Mouse (Mus musculus) heart, postnatal 0 days (tissue): Measurements from ENCODE around the gene Arpc5l. TPM values are rescaled to one million over a fixed set of nuclear protein-coding genes. Genes with fewer than 3 reads are reported as not detected.

Experiments
- ATAC-seq: fragments of 200-750 bp; cut with Nextera tagmentation; 2 replicates; pipeline ENCODE4 v1.8.0; 2017; ENCODE audit warnings: low read depth, moderate number of reproducible peaks, moderate library complexity; ENCODE audit not compliant: insufficient read depth
- DNase-seq: peaks from one replicate; pipeline ENCODE4 v3.0.0-alpha.2; 2016; ENCODE audit warnings: low spot score
- H3K27ac ChIP-seq: fragments of 300-500 bp; sonication (generic); 2 replicates; pipeline ENCODE4 v1.5.1; 2014; ENCODE audit warnings: low read depth, mild to moderate bottlenecking
- H3K27me3 ChIP-seq: fragments of 300-500 bp; sonication (generic); 2 replicates; pipeline ENCODE4 v1.6.1; 2014; ENCODE audit warnings: low read length, mixed read lengths; ENCODE audit not compliant: control insufficient read depth, insufficient read depth
- H3K36me3 ChIP-seq: fragments of 300-500 bp; sonication (generic); replicated peaks from 2 replicates; pipeline ENCODE4 v1.6.1; 2014; ENCODE audit warnings: low read length, mixed read lengths; ENCODE audit not compliant: control insufficient read depth, insufficient read depth
- H3K4me1 ChIP-seq: fragments of 300-500 bp; sonication (generic); 2 replicates; pipeline ENCODE4 v1.6.1; 2014; ENCODE audit warnings: antibody characterized with exemption; ENCODE audit not compliant: control insufficient read depth, insufficient read depth
- H3K4me2 ChIP-seq: fragments of 300-500 bp; sonication (generic); 2 replicates; pipeline ENCODE4 v1.6.1; 2014; ENCODE audit warnings: low read depth, mild to moderate bottlenecking, low read length, moderate library complexity
- H3K4me3 ChIP-seq: fragments of 300-500 bp; sonication (generic); 2 replicates; pipeline ENCODE4 v1.5.1; 2014; ENCODE audit warnings: low read depth, low read length
- H3K9ac ChIP-seq: fragments of 300-500 bp; sonication (generic); replicated peaks from 2 replicates; pipeline ENCODE4 v1.6.1; 2014; ENCODE audit warnings: low read depth, low read length, mixed read lengths
- H3K9me3 ChIP-seq: fragments of 300-500 bp; sonication (generic); replicated peaks from 2 replicates; pipeline ENCODE4 v1.6.1; 2016; ENCODE audit warnings: low read length; ENCODE audit not compliant: control insufficient read depth
- CTCF ChIP-seq: IDR thresholded peaks from 2 replicates; pipeline ENCODE4 v1.5.1; 2016; ENCODE audit warnings: antibody characterized with exemption, control low read depth, low read depth
- EP300 ChIP-seq: IDR thresholded peaks from 2 replicates; pipeline ENCODE4 v1.6.1; 2016; ENCODE audit warnings: antibody characterized with exemption, low read depth
- WGBS: fragments of 180-500 bp; shearing (Covaris S2); extraction: QIAGEN DNeasy Blood & Tissue Kit; methylation state at CpG from one replicate; pipeline ENCODE4 v1.1.7; 2014; 5-methylcytosine and 5-hydroxymethylcytosine counted together
- polyA plus RNA-seq: library from polyadenylated mRNA; unstranded; fragments of >200 nt; fragmentation: Nextera tagmentation; extraction: Ambion mirVana; gene quantifications from 2 replicates; pipeline ENCODE4 v1.2.1, GENCODE M21; 2015
- total RNA-seq: library from RNA; depleted of rRNA; stranded (reverse); fragments of >200 nt; gene quantifications from 2 replicates; pipeline ENCODE4 v1.2.3, GENCODE M21; 2014; ENCODE audit warnings: low replicate concordance

Arpc5l gene
- total and polyA plus RNA-seq, 2 experiments from 2014 or later = 36.2 to 83.0 TPM

GRCm38 (mm10) chr2:38977837-38978236, 27.3 kb upstream of the Arpc5l start:
- TF ChIP-seq CTCF (no peak), EP300 (no peak)

GRCm38 (mm10) chr2:38983456-38983855, 21.7 kb upstream of the Arpc5l start:
- no peaks in the 10 kb centered on the region for H3K4me1 ChIP-seq
- no peaks in the 10 kb centered on the region for H3K27me3 ChIP-seq
- WGBS = 98% methylated on average over 2 of the region's 2 CpGs
- TF ChIP-seq EP300 (no peak), CTCF (peak; percentile 23; the same call in 1 of the 2 replicates)
- H3K4me3 ChIP-seq = no peak overlapping the region
- ATAC-seq (no peak), DNase-seq (no peak)
- H3K27ac ChIP-seq = no peak overlapping the region
- no peaks in the 10 kb centered on the region for H3K36me3 ChIP-seq
- H3K4me2 ChIP-seq = no peak overlapping the region
- H3K9ac ChIP-seq = no peak overlapping the region
- no peaks in the 10 kb centered on the region for H3K9me3 ChIP-seq

More at GRCm38 (mm10) chr2:38977837-38978236, 27.3 kb upstream of the Arpc5l start:
- Histone ChIP-seq H3K4me1 (no peaks in the 10 kb centered on the region), H3K9ac (no peak overlapping the region), H3K27me3 (0 out of 2 replicates have a peak, but pooled peaks cover 3% of the 10 kb centered on the region), H3K9me3 (no peaks in the 10 kb centered on the region), H3K27ac (no peak overlapping the region), H3K4me3 (no peak overlapping the region), H3K36me3 (no peaks in the 10 kb centered on the region), H3K4me2 (no peak overlapping the region)
- WGBS = 50% methylated on average over 4 of the region's 4 CpGs
- DNase-seq (no peak), ATAC-seq (no peak)

- Histone ChIP-seq H3K27me3 (no peaks in the 10 kb centered on the region), H3K27ac (no peak overlapping the region), H3K4me2 (no peak overlapping the region), H3K4me1 (no peaks in the 10 kb centered on the region), H3K9me3 (no peaks in the 10 kb centered on the region), H3K36me3 (no peaks in the 10 kb centered on the region), H3K9ac (no peak overlapping the region), H3K4me3 (no peak overlapping the region)
- DNase-seq (no peak), ATAC-seq (no peak)
- TF ChIP-seq CTCF (no peak), EP300 (no peak)
- 50% methylated on average over 3 of the region's 3 CpGs for WGBS
Measured at GRCm38 (mm10) chr2:38986580-38986979, 18.6 kb upstream of the Arpc5l start.

- H3K27ac ChIP-seq = no peak overlapping the region
- no peaks in the 10 kb centered on the region for H3K27me3 ChIP-seq
- no peaks in the 10 kb centered on the region for H3K36me3 ChIP-seq
- no peak overlapping the region for H3K4me2 ChIP-seq
- 61% methylated on average over 1 of the region's 1 CpGs for WGBS
- ATAC-seq (no peak), DNase-seq (no peak)
- H3K9me3 ChIP-seq = no peaks in the 10 kb centered on the region
- no peaks in the 10 kb centered on the region for H3K4me1 ChIP-seq
- no peak overlapping the region for H3K4me3 ChIP-seq
- no peak for TF ChIP-seq CTCF
- no peak for TF ChIP-seq EP300
- no peak overlapping the region for H3K9ac ChIP-seq
Measured at GRCm38 (mm10) chr2:38987371-38987770, 17.8 kb upstream of the Arpc5l start.

GRCm38 (mm10) chr2:38987803-38988510, 17.2 kb upstream of the Arpc5l start:
- H3K4me3 ChIP-seq = no peak overlapping the region
- H3K9me3 ChIP-seq = no peaks in the 10 kb centered on the region
- no peaks in the 10 kb centered on the region for H3K36me3 ChIP-seq
- no peak for ATAC-seq
- H3K4me1 ChIP-seq = no peaks in the 10 kb centered on the region
- DNase-seq = no peak
- no peak overlapping the region for H3K9ac ChIP-seq
- no peak for TF ChIP-seq CTCF
- no peak for TF ChIP-seq EP300
- 72% methylated on average over 6 of the region's 6 CpGs for WGBS
- H3K27me3 ChIP-seq = no peaks in the 10 kb centered on the region
- no peak overlapping the region; the same call in 1 of the 2 replicates for H3K27ac ChIP-seq
- no peak overlapping the region for H3K4me2 ChIP-seq

GRCm38 (mm10) chr2:38988929-38989328, 16.2 kb upstream of the Arpc5l start:
- Histone ChIP-seq H3K27ac (no peak overlapping the region), H3K9ac (no peak overlapping the region), H3K36me3 (no peaks in the 10 kb centered on the region), H3K27me3 (no peaks in the 10 kb centered on the region), H3K4me3 (no peak overlapping the region), H3K9me3 (no peaks in the 10 kb centered on the region), H3K4me2 (no peak overlapping the region), H3K4me1 (no peaks in the 10 kb centered on the region)
- DNase-seq (no peak), ATAC-seq (no peak)
- TF ChIP-seq CTCF (no peak), EP300 (no peak)
- 82% methylated on average over 2 of the region's 2 CpGs for WGBS
